ENCODE assay signal across 35 mouse cellular contexts in the genomic region with DNA sequence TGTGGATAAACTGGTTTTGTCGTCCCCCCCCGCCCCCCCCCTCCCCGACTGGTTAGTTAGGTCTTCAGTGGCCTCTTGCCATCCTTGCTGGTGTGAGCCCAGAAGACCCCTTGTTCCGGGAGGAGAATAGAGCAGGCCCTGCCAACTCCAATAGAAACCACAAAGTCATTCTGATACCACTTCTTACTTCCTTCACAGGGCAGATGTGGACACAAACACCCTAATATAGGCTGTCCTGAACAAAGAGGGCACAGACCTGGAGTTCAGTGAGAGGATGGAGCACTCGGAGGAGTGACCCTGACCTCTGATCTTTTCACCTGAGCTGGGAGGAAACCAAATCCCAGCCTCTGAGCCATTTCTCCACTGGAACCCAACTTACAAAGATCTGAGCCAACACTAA. TPM values are rescaled to one million over a fixed set of nuclear protein-coding genes. Genes with fewer than 3 reads are reported as not detected.
DNase-seq lines count a peak whose midpoint lies in the region; ATAC-seq and TF ChIP-seq lines count a peak whose summit lies in the region.
"Had no signal": no experiment of that assay in that cellular context is flagged by ENCODE, and none has a peak within 500 bp of the region (broad histone marks: within the 10 kb centered on the region; RNA-seq: fewer than 3 reads in every experiment).

No protein-coding gene starts in this region.

- H3K27ac ChIP-seq in CH12.LX (ENCODE audit: insufficient read depth, low read depth), result no peak overlapping the region
- H3K27ac ChIP-seq in hindbrain, embryonic 14.5 days, result no peak overlapping the region
- H3K27ac ChIP-seq: gastrocnemius, adult 2 months; heart, adult 2 months; heart, embryonic 10.5 days; heart, embryonic 13.5 days; hindbrain, embryonic 15.5 days had no signal

- 58% methylated on average over 5 of the region's 5 CpGs for WGBS in hindbrain, embryonic 14.5 days

- in situ Hi-C loops in CH12.LX (cut with MboI; ENCODE audit: low pct_ligation_motif_present, low pct_unique_long_range_greater_than_20kb, low sequenced_read_pairs), result no loop called here

- H3K9ac ChIP-seq in CH12.LX (ENCODE audit: insufficient read depth, low read depth), result no peak overlapping the region
- H3K9ac ChIP-seq in hindbrain, embryonic 14.5 days, result no peak overlapping the region
- H3K9ac ChIP-seq: forebrain, postnatal 0 days; heart, embryonic 13.5 days; hindbrain, embryonic 15.5 days had no signal

- H3K79me2 ChIP-seq in CH12.LX (replicated peaks; ENCODE audit: control insufficient read depth, extremely low read depth, insufficient read depth, poor library complexity, severe bottlenecking), result no peaks in the 10 kb centered on the region

- no peaks in the 10 kb centered on the region for H3K36me3 ChIP-seq in CH12.LX (replicated peaks in 1 of 2; ENCODE audit: control insufficient read depth in 1 of 2, insufficient read depth in 1 of 2, low read length in 1 of 2)
- H3K36me3 ChIP-seq in hindbrain, embryonic 14.5 days (replicated peaks; ENCODE audit: control insufficient read depth, insufficient read depth), result no peaks in the 10 kb centered on the region
- H3K36me3 ChIP-seq: G1E; heart, embryonic 10.5 days; heart, embryonic 13.5 days; hindbrain, embryonic 15.5 days had no signal

- no peak for TF ChIP-seq RAD21 in CH12.LX (IDR thresholded peaks at IDR 0.05; ENCODE audit: low read depth, low read length)

- ATAC-seq in common myeloid progenitor, adult 5-6 weeks (replicated peaks; ENCODE audit: low read depth, poor library complexity, severe bottlenecking), result peak; percentile 48; the same call in 1 of the 2 replicates
- peak; percentile 50 for ATAC-seq in megakaryocyte, adult 5-6 weeks (ENCODE audit: poor library complexity, severe bottlenecking)
- 0 out of 2 replicates have a peak, but pooled peaks have one; percentile 29 for ATAC-seq in monocyte, adult 5-6 weeks (replicated peaks; ENCODE audit: insufficient number of reproducible peaks, low FRiP score, low TSS enrichment, poor library complexity, severe bottlenecking)
- no peak for ATAC-seq in hindbrain, embryonic 14.5 days (ENCODE audit: low FRiP score)
- ATAC-seq: forebrain, embryonic 14.5 days; forebrain, postnatal 0 days; Patski had no signal

- peak; percentile 68 for TF ChIP-seq EP300 in CH12.LX (IDR thresholded peaks at IDR 0.05; ENCODE audit: low read length)

- H3K4me2 ChIP-seq in CH12.LX (ENCODE audit: insufficient read depth, low read depth, poor library complexity, severe bottlenecking), result no peak overlapping the region
- no peak overlapping the region for H3K4me2 ChIP-seq in hindbrain, embryonic 14.5 days (replicated peaks)
- H3K4me2 ChIP-seq: heart, embryonic 13.5 days; hindbrain, embryonic 15.5 days had no signal

- H3K27me3 ChIP-seq in CH12.LX (replicated peaks), result no peaks in the 10 kb centered on the region
- no peaks in the 10 kb centered on the region for H3K27me3 ChIP-seq in hindbrain, embryonic 14.5 days (ENCODE audit: control insufficient read depth, insufficient read depth, low read length)
- H3K27me3 ChIP-seq: heart, embryonic 13.5 days; hindbrain, embryonic 15.5 days; Patski had no signal

- TF ChIP-seq CTCF in CH12.LX (conservative IDR thresholded peaks at IDR 0.05 in 1 of 2, IDR thresholded peaks at IDR 0.05 in 1 of 2; ENCODE audit: low read depth in 2 of 2, low read length in 2 of 2), result no peak

- H3K9me3 ChIP-seq in CH12.LX (replicated peaks; ENCODE audit: low read length), result no peaks in the 10 kb centered on the region
- H3K9me3 ChIP-seq in hindbrain, embryonic 14.5 days (ENCODE audit: control insufficient read depth, low read length), result no peaks in the 10 kb centered on the region
- H3K9me3 ChIP-seq: G1E; heart, embryonic 10.5 days; heart, embryonic 13.5 days; hindbrain, embryonic 15.5 days had no signal

- DNase-seq in CH12.LX (ENCODE audit: extremely low read depth), result no peak
- DNase-seq in right cerebral cortex, adult 2 months (ENCODE audit: low spot score in 2 of 2), result no peak
- no peak for DNase-seq in hindbrain, embryonic 14.5 days (ENCODE audit: low spot score)
- DNase-seq in left cerebral cortex, adult 8-10 months (ENCODE audit: low spot score in 2 of 2), result no peak
- DNase-seq: adrenal gland, postnatal 10 days; adrenal gland, postnatal 36 days; cerebellum, adult 11 months; cerebellum, adult 2 months; cerebellum, adult 9-11 months; cerebellum, postnatal 25 days; embryo, embryonic 11 days; forebrain, postnatal 0 days; gastrocnemius, adult 2 months; gastrocnemius, postnatal 25 days; heart, adult 2 months; heart, postnatal 14 days; heart, postnatal 4 days had no signal

- TF ChIP-seq POLR2A in CH12.LX (IDR thresholded peaks at IDR 0.05; ENCODE audit: low read depth, low read length), result no peak

- peaks cover 22 to 37% of the 10 kb centered on the region in 2 experiments for H3K4me1 ChIP-seq in CH12.LX (ENCODE audit: control insufficient read depth in 1 of 2, insufficient read depth in 2 of 2)
- no peaks in the 10 kb centered on the region for H3K4me1 ChIP-seq in hindbrain, embryonic 14.5 days (replicated peaks; ENCODE audit: control insufficient read depth, insufficient read depth, low read length)
- H3K4me1 ChIP-seq: heart, embryonic 10.5 days; heart, embryonic 13.5 days; hindbrain, embryonic 15.5 days had no signal

- H3K4me3 ChIP-seq in CH12.LX (replicated peaks in 1 of 3; ENCODE audit: low read depth in 2 of 3, low read length in 2 of 3, poor library complexity in 1 of 3), result no peak overlapping the region
- H3K4me3 ChIP-seq in hindbrain, embryonic 14.5 days (replicated peaks; ENCODE audit: low read length), result no peak overlapping the region
- H3K4me3 ChIP-seq: gastrocnemius, adult 2 months; heart, adult 2 months; heart, embryonic 10.5 days; heart, embryonic 13.5 days; hindbrain, embryonic 15.5 days had no signal

- dilution Hi-C loops in CH12.LX (cut with MboI; ENCODE audit: extremely low pct_ligation_motif_present, extremely low pct_unique_long_range_greater_than_20kb, low sequenced_read_pairs), result no loop called here

TF ChIP-seq in CH12.LX, 34 proteins besides CTCF, POLR2A, EP300 and RAD21 (continues in another document):
- TF ChIP-seq PAX5 (IDR thresholded peaks at IDR 0.05; ENCODE audit: low read length), result no peak
- TF ChIP-seq ELF1 (IDR thresholded peaks at IDR 0.05; ENCODE audit: low read depth, low read length), result no peak
- no peak for TF ChIP-seq ETS1 (conservative IDR thresholded peaks at IDR 0.05; ENCODE audit: low read depth, low read length)
- TF ChIP-seq ZKSCAN1 (IDR thresholded peaks at IDR 0.05; ENCODE audit: borderline replicate concordance, low read depth, low read length), result no peak
- no peak for TF ChIP-seq USF2 (conservative IDR thresholded peaks at IDR 0.05; ENCODE audit: low read depth, low read length)
- no peak for TF ChIP-seq E2F4 (IDR thresholded peaks at IDR 0.05; ENCODE audit: insufficient replicate concordance, low read depth, low read length)

RNA-seq across cellular contexts. Expression of gene Il27, which starts 7.2 kb away (rescaled TPM):
- total RNA-seq in CH12.LX (2012; rRNA removed) (not detected in 2 replicates), CH12.LX (2014; rRNA removed) (not detected in 2 replicates)
- polyA plus RNA-seq in CH12.LX (2012; ENCODE audit: insufficient read length, low read depth), result 0.31 TPM in 1 of 2 replicates, not detected in the other
- 0.23 TPM in 1 of 2 replicates, not detected in the other for total RNA-seq in common myeloid progenitor, adult 5-6 weeks (2017)
- total RNA-seq in megakaryocyte, adult 5-6 weeks (2015), result 2.5 and 2.9 TPM in 2 replicates
- 3.0 and 4.8 TPM in 2 replicates for total RNA-seq in megakaryocyte, adult 5-6 weeks (2017)
- 8.3 to 10.4 TPM (median 9.8 TPM) in 3 replicates for total RNA-seq in monocyte, adult 5-6 weeks (2017)
- polyA plus RNA-seq in hindbrain, embryonic 14.5 days (2014; fragmentation: Nextera tagmentation; extraction: Ambion mirVana), result not detected in 2 replicates
- total RNA-seq in left cerebral cortex, adult 8-10 months (2022), result not detected
- total RNA-seq: adrenal gland, postnatal 10 days; adrenal gland, postnatal 36 days; forebrain, postnatal 0 days; G1E; gastrocnemius, adult 2 months; gastrocnemius, postnatal 25 days; heart, adult 2 months; heart, postnatal 14 days; heart, postnatal 4 days had no signal
- polyA plus RNA-seq: cerebellum, adult 2 months; cortical plate, adult 2 months; embryonic facial prominence, embryonic 11.5 days; embryonic facial prominence, embryonic 14.5 days; forebrain, embryonic 11.5 days; forebrain, embryonic 14.5 days; forebrain, postnatal 0 days; frontal cortex, adult 2 months; G1E; gonadal fat pad, adult 2 months; heart, adult 2 months; heart, embryonic 10.5 days; heart, embryonic 13.5 days; heart, embryonic 16.5 days; hindbrain, embryonic 11.5 days; hindbrain, embryonic 15.5 days; intestine, embryonic 14.5 days had no signal

RNA-seq across cellular contexts. Expression of gene Cln3, which starts 16.3 kb away (rescaled TPM):
- total RNA-seq in CH12.LX (2012; rRNA removed), result 20.7 and 21.9 TPM in 2 replicates
- total RNA-seq in CH12.LX (2014; rRNA removed), result 19.1 and 19.2 TPM in 2 replicates
- polyA plus RNA-seq in CH12.LX (2012; ENCODE audit: insufficient read length, low read depth), result 46.2 and 47.2 TPM in 2 replicates
- 18.1 and 21.2 TPM in 2 replicates for total RNA-seq in common myeloid progenitor, adult 5-6 weeks (2017)
- total RNA-seq in megakaryocyte, adult 5-6 weeks (2015), result 106 and 118 TPM in 2 replicates
- 59.5 and 77.8 TPM in 2 replicates for total RNA-seq in megakaryocyte, adult 5-6 weeks (2017)
- total RNA-seq in monocyte, adult 5-6 weeks (2017), result 74.9 to 128 TPM (median 92.8 TPM) in 3 replicates
- 24.7 and 24.8 TPM in 2 replicates for polyA plus RNA-seq in hindbrain, embryonic 14.5 days (2014; fragmentation: Nextera tagmentation; extraction: Ambion mirVana)
- total RNA-seq in left cerebral cortex, adult 8-10 months (2022), result 10 to 100 TPM; 28.5 to 49.0 (median 38.7) TPM

RNA-seq across cellular contexts. Expression of gene Apobr, which starts 17.2 kb away (rescaled TPM):
- total RNA-seq in CH12.LX (2012; rRNA removed) (1.3 and 1.8 TPM in 2 replicates), CH12.LX (2014; rRNA removed) (1.5 and 1.6 TPM in 2 replicates)
- 9.7 and 10.1 TPM in 2 replicates for polyA plus RNA-seq in CH12.LX (2012; ENCODE audit: insufficient read length, low read depth)
- total RNA-seq in common myeloid progenitor, adult 5-6 weeks (2017), result 5.7 and 6.5 TPM in 2 replicates
- 27.6 and 30.3 TPM in 2 replicates for total RNA-seq in megakaryocyte, adult 5-6 weeks (2015)
- 98.7 and 99.5 TPM in 2 replicates for total RNA-seq in megakaryocyte, adult 5-6 weeks (2017)
- 124 to 141 TPM (median 133 TPM) in 3 replicates for total RNA-seq in monocyte, adult 5-6 weeks (2017)
- 0.26 and 0.36 TPM in 2 replicates for polyA plus RNA-seq in hindbrain, embryonic 14.5 days (2014; fragmentation: Nextera tagmentation; extraction: Ambion mirVana)
- total RNA-seq in left cerebral cortex, adult 8-10 months (2022), result 1 to 10 TPM in 2 of 4 experiments, under 1 TPM in 2; 0.63 to 1.4 (median 1.0) TPM

RNA-seq across cellular contexts. Expression of gene Nupr1, which starts 28.8 kb away (rescaled TPM):
- 4.9 and 13.9 TPM in 2 replicates for total RNA-seq in CH12.LX (2012; rRNA removed)
- 5.5 and 6.4 TPM in 2 replicates for total RNA-seq in CH12.LX (2014; rRNA removed)
- polyA plus RNA-seq in CH12.LX (2012; ENCODE audit: insufficient read length, low read depth), result 12.5 and 13.5 TPM in 2 replicates
- total RNA-seq in common myeloid progenitor, adult 5-6 weeks (2017), result 2.5 and 2.8 TPM in 2 replicates
- 54.7 and 61.4 TPM in 2 replicates for total RNA-seq in megakaryocyte, adult 5-6 weeks (2015)
- total RNA-seq in megakaryocyte, adult 5-6 weeks (2017), result 108 and 126 TPM in 2 replicates
- total RNA-seq in monocyte, adult 5-6 weeks (2017), result 212 to 314 TPM (median 272 TPM) in 3 replicates
- polyA plus RNA-seq in hindbrain, embryonic 14.5 days (2014; fragmentation: Nextera tagmentation; extraction: Ambion mirVana), result 11.4 and 12.4 TPM in 2 replicates
- total RNA-seq in left cerebral cortex, adult 8-10 months (2022), result 10 to 100 TPM; 15.3 to 22.6 (median 17.7) TPM

RNA-seq across cellular contexts. Expression of gene Eif3c, which starts 35.7 kb away (rescaled TPM):
- total RNA-seq in CH12.LX (2012; rRNA removed), result 246 and 276 TPM in 2 replicates
- total RNA-seq in CH12.LX (2014; rRNA removed), result 194 and 202 TPM in 2 replicates
- 330 and 348 TPM in 2 replicates for polyA plus RNA-seq in CH12.LX (2012; ENCODE audit: insufficient read length, low read depth)
- total RNA-seq in common myeloid progenitor, adult 5-6 weeks (2017), result 231 and 257 TPM in 2 replicates
- 110 and 121 TPM in 2 replicates for total RNA-seq in megakaryocyte, adult 5-6 weeks (2015)
- total RNA-seq in megakaryocyte, adult 5-6 weeks (2017), result 131 and 143 TPM in 2 replicates
- 127 to 175 TPM (median 140 TPM) in 3 replicates for total RNA-seq in monocyte, adult 5-6 weeks (2017)
- polyA plus RNA-seq in hindbrain, embryonic 14.5 days (2014; fragmentation: Nextera tagmentation; extraction: Ambion mirVana), result 162 and 165 TPM in 2 replicates
- 100 to 1,000 TPM; 173 to 189 (median 180) TPM for total RNA-seq in left cerebral cortex, adult 8-10 months (2022)
